Mouse (Mus musculus) MEL-GATA-1-ER (cell line): ENCODE measurements around the gene Iqgap3.
A peak's percentile ranks its signal among the peaks of the same experiment; 100 is the strongest.

ENCODE experiments used
- DNase-seq: peaks from one replicate; pipeline ENCODE4 v3.0.0-alpha.2; 2012; ENCODE audit warnings: low read depth; ENCODE audit errors: extremely low read depth

Iqgap3 gene

DNA sequence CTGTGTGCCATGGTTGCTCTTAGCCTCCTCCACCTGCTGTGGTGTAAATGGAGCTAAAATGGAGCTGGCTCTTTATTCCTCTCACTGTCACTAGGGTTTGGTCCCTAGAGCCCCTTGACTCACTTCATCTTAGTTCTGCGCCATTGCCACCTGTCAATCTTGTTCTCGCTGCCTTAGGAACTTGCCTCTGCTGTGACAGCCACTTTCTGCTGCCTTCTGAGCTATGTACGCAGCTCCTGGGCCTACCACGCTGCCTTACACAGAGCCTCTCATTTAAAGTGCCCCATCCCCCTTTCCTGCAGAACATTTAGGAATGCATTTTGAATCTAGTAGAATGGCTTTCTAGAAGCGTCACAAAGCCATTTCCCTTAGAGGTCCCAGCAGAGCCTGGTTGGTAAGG is 12.4 kb downstream of the Iqgap3 start:
- DNase-seq = no peak

DNA sequence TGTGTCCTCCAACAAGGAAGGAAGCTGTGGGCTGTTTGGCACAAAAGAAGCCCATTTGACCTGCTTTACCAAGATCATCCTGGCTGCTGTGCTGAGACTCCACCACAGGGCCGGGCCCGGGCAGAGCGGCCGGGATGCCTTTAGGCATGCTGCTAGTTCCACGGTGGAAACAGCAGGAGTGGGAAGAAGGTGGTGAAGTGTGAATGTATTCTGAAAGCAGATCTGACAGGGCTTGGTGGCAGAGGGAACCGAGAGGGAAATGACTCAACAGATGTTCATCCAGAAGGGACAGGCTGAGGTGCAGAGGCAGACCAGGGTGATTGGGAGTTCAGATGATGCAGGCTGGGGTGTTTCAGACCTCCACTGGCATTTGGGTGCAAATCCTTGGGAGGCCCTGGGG is 15.9 kb downstream of the Iqgap3 start:
- no peak for DNase-seq

DNA sequence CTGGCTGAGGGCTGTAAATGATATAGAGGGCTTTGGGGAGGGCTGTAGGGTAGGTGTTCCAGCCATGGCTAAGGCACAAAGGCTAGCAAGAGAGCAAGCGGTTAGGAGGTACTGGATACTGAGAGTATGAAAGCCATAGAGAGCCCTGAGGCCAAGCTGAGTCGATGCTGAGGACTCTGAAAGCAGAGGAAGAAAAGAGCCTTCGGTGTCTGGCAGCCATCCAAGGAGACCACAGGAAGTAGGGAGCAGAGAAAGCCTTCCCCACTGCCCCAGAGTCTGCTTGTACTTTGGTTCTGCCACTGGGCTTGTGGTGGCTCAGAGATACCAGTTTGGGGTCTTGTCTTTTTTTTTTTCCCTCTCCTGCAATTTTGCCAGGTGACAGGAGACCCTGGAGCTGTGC is 18.5 kb downstream of the Iqgap3 start:
- no peak for DNase-seq

DNA sequence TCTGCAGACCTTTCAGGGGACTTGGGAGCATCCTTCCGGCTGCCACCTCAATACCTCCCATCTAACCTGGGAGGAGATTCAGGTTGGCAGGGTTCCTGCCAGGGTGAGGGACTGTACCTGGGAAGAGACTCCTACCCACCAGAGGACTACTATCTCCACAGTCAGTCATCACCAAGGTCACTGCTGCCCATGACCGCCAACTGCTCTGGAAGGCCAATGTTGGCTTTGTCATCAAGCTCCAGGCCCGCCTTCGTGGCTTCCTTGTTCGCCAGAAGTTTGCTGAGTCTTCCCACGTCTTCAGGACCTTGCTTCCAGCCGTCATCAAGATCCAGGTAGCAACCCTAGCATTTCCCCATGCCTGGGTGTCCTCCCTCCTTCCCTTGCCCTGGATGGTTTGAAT is 20.0 kb downstream of the Iqgap3 start:
- no peak for DNase-seq

DNA sequence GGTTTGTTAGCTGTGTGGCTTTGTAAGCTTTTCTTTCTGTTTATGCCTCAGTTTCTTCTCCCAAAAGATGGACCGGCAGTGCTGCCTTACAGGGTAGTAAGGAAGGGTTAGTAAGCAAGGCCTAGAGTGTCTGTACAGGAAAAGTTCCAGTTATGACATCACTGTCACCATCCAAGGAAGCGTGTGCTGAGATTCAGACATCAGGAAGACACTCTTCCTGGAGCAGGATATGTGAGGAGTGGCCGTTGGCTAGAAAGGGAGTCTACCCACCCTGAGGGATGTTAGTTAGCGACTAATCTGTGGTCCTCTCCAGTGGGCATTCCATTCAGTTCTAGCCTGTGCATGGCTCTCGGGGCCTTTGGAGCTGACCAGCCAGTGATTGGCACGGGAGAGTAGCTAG is 20.4 kb downstream of the Iqgap3 start:
- no peak for DNase-seq

DNA sequence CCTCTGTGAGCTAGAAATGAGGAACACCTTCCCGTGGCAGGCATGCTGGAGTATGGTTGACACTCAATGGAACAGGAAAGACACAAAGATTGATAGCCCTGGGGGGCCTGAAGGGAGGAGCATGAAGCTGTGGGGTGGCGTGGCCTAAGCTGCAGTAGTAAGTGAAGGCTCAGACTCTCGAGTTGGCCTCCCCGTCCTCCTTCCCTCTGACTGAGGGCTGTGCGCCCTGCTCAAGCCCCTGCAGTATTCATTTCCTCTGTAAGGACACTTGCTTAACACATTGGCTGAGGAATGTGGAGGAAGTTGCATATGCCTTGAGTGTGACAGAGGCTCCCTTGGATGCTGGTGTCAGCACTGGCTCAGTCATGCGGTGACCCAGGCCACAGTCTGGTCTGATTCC is 20.8 kb downstream of the Iqgap3 start:
- DNase-seq = no peak

DNA sequence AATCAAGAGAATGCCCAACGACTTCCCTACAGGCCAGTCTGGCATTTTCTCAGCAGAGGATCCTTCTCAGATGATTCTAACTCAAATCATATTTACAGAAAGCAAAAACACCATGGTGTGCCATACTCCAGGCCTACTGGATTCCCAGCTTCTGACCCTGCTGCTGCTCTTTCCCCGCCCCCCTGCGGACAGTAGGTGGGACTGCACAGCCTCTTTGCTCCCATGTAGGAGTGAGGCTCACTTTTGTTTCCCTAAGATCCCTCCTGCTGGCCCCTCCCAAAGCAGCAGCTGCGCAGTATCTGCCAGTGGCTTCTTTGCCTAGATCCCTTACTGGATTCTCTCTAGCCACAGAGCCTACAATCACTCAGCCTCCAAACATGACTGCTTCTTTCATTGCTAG is 24.4 kb downstream of the Iqgap3 start:
- DNase-seq = no peak

DNA sequence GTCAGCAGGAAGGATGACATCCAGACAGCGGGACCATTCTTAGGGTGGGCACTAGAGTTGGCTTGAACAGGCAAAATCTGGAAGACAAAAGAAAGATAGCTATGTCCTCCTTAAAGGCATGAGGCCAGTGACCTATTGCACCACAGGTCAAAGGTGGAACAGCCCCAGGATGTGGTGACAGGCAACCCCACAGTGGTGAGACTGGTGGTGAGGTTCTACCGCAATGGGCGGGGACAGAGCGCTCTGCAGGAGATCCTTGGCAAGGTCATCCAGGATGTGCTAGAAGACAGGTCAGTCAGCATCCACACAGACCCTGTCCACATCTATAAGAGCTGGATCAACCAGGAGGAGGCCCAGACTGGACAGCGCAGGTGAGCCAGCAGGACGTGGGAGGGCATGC is 27.4 kb downstream of the Iqgap3 start:
- DNase-seq = no peak

DNA sequence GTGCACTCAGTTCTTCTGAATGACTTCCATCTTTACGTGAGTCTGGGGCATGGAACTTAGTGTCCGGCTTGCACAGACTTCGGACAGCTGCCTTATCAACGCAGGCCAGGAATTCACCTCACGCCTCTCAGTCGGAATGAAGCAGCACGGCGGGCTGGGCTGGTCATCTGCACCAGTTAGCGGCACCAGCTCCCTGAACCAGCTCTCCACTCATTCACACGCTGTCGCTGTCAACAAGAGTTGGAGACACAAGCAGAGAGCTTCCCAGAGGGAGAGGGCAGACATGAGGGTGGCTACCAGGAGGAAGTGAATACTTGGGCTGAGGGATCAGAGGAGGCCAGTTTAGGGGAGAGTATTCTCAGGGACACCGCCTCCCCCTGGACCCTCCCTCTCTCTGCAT is 32.6 kb downstream of the Iqgap3 start:
- DNase-seq = no peak

DNA sequence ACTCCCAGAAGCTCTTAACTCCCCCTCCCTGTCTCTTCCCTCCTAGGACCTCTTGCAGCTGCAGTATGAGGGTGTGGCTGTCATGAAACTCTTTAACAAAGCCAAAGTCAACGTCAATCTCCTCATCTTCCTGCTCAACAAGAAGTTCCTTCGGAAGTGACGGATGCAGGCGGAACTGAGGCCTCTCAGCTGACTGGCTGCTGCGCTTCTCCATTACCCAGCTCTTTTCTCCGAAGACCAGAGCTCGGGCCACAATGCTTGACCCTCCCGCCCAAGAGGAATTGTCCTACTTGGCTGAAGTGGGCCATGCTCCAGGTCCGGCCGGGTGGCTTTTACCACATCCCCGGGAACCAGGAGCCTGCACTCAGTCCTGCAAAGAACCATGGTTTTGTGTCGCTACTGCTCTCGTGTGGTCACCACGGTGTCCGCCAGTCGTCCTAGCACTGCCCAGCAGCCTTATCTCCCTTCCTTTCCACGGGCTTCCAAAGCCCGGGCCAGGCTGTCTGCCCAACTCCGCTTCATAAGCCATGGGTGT is 38.4 kb downstream of the Iqgap3 start:
- DNase-seq = no peak

DNA sequence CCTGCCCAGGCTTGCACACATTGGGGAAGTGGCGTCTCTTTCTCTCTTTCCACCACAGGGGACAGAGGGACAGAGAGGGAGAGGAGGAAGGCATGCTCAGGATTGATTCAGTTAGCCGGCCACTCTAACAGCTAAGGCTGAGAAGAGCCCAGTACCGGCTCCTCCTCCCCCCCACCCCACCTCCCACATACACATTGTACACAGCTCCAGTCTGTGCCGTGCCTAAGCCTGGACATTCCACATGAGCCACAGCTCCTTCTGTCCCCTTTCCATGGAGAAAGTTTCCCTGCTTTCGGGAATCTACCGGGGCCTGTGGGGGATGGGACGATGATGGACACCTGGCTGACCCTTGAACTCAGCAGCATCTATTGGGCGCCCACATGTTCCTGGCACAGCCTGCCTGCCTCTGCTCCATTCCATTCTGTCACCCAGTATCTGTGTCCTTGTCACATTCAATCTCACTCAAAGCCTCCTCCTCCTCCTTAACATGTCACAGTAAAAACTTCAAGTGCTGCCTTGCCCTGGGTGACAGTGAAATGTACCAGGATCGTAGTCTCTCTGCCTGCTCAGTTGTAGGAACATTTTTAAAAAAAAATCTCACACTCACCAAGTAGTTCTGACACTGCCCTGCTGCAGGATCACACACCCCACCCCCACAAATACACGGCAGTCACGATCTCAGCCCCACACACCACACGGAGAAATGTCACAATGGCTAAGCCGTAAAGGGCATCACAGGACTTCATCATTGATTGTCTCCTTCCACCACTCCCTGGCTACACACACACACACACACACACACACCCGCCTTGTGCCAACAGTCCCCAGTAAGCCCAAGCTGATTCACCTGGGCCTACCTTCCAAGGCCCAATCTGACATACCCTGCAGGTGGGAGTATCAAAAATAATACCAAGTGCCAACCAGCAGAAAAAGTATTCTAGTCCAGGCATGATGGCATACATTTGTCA is 39.7 kb downstream of the Iqgap3 start:
- DNase-seq = no peak

DNA sequence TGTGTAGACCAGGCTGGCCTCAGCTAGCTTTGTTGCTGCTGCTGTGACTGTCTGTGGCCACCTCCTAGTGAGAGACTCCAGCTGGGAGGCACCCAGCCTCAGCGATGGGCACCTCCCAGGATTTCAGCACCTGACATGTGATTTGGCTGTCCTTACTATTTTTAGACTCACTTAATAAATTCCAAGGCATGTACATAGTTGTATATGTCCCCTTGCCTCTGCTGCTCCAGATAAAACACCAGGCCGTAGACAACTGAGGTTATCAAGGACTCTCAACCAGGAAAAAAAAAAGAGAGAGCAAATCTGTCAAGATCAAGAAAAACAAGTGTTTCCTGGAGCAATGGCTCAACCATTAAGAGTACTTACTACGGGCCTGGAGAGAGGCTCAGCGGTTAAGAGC is 43.4 kb downstream of the Iqgap3 start:
- no peak for DNase-seq

DNA sequence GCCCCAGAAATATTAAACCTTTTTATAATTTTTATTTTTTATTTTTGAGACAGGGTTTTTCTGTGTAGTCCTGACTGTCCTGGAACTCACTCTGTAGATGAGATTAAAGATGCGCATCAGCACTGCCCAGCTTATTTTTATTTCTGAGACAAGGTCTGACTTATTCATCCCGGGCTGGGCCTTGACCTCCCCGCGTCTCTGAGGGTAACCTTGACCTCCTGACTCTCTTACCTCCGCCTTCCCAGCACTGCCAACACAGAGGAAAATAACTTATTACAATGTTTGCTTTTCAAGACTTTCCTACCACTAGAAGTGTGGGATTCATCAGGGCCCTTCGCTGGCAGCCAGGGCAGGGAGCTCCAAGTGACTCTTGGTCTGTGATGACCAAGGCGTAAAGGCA is 44.4 kb downstream of the Iqgap3 start:
- DNase-seq = no peak

DNA sequence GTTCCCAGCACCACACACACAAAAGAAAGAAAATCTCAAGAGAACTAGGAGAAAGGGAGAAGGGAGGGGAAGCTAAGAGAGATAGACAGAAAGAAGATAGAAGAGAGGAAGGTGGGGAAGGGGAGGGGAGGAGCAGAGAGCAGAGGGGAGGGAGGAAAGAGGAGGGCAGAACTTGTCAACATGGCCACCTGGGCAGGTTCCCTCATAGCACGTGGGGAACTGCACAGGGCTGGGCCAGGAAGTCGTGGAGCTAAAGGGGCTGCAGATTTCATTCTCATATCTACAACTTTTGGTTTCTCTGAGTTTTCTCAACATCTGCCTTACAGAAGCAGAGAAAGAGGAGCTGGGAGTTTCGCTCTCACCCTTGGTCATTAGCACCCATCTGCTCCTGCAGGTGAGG is 45.9 kb downstream of the Iqgap3 start:
- DNase-seq = no peak

DNA sequence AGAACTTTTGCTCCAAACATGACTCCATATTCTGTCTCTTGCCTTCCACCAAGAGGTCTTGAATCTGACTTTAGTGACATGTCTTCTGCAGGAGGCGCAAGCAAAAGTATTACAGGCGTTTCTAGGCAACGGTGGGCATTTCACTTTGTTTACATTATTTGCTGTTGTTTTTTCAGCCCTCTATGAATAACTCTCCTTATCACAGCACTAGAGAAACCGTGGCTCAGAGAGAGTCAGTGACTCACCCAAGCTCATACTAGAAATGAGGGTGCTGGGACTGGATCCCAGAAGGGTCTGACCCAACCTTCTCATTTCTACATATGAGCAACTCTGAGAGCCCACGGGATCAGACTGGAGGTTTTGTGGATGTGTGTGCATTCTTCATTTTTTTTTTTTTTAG is 46.3 kb downstream of the Iqgap3 start:
- DNase-seq = no peak

DNA sequence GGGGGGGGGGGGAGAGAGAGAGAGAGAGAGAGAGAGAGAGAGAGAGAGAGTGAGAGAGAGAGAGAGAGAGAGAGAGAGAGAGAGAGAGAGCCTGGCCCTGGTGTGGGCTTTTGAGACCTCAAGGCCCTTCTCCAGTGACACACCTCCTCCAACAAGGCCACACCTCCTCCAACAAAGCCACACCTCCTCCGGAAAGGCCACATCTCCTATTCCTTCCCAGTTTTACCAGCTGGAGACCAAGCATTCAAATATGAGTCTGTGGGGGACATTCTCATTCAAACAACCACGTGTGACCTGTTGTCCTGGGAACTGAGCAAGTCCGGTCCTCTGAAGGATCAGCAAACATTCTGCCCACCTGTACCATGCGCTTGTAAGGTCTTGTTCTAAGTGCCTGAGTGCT is 47.2 kb downstream of the Iqgap3 start:
- DNase-seq = no peak

DNA sequence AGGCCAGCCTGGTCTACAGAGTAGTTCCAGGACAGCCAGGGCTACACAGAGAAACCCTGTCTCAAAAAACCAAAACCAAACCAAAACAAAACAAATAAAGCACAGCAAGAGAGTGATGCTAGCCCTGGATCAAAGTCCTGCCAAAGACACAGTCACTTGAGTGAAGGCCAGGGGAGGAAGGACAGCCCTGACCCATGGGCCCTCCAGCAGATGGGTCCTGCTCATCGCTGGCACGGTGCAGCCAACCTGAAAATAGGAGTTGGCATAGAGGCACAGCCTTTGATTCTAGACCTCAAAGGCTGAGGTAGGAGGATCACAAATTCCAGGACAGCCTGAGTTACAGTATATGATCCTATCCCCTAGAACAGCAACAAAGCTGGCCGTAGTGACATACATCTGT is 49.3 kb downstream of the Iqgap3 start:
- DNase-seq = no peak

DNA sequence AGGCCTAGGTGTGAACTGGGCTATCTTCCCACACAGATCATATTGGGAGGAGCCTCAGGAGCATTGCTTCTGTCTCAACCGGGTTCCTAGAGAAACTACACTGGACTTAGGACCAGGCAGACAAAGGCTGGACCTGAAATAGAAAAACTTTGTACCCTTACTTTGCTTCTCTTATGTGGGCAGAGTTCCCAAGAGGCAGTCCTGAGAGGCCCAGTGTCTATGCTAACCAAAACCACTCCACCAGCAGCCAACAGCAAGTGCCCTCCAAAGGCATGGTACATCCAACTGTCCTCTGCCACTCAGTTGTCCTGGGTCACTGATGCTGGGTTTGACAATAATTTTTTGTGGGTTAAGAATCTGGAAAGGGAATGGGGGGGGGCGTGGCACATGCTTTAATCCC is 50.7 kb downstream of the Iqgap3 start:
- no peak for DNase-seq

DNA sequence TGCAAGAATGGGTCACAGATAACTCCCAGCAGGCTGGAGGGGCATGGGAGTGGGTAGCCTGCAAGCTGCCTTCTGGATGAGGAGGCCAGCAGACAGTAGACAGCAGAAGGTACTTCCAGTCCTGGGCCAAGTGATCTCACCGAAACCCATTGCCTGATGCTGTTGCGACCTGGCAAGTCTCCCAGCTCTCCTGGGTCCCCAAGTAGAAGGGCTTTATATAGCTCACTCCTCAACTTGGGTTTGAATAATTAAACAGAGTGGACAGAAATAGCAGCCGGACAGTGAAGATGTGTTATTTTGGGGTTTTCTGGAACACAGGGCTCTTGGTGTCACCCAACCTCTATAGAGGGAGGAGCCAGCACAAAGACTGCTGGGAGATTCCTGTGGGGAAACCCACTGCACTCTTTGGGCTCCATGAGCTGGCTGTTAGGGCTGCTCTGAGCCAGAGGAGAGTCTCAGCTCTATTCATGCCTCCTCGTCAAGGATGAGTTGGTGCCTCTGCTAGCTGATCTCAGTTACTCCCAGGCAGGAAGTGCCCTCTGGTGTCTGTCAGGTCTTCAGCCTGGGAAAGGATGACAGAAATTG is 51.5 kb downstream of the Iqgap3 start:
- no peak for DNase-seq

DNA sequence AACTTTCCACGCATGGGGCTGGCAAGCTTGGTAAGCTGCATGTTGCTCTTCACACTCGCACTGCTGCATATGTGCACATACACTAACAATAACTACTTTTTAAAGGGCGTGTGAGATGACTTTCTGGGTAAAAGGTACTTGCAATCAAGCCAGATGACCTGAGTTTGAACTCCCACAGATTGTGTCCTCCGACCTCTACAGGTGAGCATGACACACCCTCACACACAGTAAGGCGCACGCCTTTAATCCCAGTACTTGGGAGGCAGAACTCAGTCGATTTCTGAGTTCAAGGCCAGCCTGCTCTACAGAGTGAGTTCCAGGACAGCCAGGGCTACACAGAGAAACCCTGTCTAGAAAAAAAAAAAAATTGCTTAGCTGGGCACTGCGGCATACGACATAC is 54.6 kb downstream of the Iqgap3 start:
- DNase-seq = no peak

DNA sequence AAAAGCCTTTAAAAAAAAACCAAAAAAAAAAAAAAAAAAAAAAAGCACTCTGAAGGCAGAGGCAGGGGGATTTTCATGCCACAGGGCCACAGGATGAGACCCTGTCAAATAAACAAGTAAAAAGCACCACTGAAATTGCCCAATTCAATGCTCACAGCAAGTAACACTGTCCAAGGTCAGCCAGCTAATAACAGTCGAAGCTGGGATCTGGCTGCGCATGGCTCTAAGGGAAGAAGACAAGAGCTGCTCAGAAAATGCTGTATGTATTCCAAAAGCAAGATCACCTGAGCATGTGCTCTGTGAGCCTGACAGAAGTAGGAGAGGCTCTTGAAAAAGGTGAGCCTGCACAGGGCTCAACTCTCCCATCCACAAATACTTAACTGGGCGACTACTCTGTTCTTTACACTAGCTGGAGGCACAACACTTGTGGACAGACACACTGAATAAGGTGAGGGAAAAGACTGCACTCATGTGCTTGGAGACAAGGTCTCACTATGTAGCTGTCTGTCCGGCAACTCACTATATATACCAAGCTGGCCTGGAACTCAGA is 55.2 kb downstream of the Iqgap3 start:
- DNase-seq = no peak

DNA sequence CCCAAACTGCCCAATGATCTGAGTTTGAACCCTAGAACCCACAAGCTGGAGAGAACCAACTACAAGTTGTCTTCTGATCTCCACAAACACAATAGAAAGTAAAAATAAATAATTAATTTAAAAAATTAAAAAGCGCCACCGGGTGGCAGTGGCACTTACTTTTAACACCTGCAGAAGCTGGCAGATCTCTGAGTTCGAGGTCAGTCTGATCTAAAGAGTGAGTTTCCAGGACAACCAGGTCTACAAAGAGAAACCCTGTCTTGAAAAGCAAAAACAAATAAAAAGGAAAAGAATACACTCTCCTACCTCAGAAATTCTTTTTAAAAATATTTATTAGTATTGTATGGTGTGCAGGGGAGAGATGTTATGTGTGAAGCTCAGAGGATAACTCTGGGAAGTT is 56.0 kb downstream of the Iqgap3 start:
- peak; percentile 57 for DNase-seq
